Mouse (Mus musculus): ENCODE measurements at regions not wholly inside any gene's neighbourhood (a gene's known extent, or its start where the extent isn't known, plus 50 kb on each side); places are given as distances from the start of the nearest gene placed in this dataset.

DNA sequence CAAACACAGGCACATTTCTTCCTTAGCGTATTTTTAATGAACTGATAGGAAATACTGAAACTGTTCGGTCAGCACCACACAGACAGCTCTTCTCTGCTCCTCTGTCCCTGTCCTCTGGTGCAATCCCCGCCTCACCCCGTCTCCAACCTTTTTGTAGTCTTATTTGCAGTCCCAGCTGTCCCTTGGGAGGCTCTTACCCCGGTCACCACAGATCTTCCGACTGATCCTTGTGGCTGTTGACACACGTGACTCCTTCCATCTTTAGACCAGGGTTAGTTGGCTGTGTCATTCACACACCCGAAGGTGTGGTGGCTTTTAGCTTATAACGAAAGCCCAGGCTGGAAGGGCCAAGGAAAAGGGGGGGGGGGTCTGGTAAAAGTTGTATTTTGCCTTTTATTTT lies 56.4 kb downstream of the Cyp26a1 start:
- DNase-seq (ENCODE audit: low spot score in 2 of 2): no peak

DNA sequence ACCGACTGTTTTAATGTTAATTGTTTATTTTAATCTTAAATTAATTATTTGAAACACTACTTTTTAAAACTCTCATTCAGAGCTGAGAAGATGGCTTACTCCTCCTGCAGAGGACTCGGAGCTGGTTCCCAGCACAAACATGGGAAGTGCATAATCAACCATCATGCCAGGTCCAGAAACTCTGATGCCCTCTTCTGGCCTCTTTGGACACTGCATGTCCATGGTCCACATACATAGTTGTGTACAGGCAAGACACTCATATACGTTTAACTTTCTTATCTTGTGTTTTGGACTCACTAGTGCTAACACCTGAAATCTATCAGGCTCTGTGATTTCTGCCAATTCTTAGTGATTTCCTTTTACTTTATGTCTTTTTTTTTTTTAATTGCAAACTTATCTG lies 57.8 kb downstream of the Cyp26a1 start:
- DNase-seq (ENCODE audit: low spot score in 2 of 2): no peak

DNA sequence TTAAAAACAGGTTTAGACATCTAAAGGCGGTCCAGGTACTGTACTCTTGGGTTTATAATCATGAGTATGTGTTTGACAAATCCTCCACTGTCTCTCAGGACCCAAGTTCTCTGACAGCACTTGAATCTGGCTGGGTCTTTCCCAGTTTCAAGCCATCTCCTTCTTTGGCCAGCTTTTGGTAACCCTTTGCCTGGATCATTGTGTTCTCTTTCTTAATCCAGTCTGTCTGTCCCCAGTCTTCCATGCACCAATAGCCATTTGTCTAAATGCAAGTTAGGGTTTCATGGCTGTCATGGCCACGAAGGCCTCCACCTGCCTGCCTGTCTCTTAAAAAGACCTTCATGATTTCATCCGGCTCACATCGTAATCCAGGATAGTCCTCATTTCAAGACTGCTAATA lies 71.8 kb downstream of the Cyp26a1 start:
- no peak for DNase-seq (ENCODE audit: low spot score in 2 of 2)

DNA sequence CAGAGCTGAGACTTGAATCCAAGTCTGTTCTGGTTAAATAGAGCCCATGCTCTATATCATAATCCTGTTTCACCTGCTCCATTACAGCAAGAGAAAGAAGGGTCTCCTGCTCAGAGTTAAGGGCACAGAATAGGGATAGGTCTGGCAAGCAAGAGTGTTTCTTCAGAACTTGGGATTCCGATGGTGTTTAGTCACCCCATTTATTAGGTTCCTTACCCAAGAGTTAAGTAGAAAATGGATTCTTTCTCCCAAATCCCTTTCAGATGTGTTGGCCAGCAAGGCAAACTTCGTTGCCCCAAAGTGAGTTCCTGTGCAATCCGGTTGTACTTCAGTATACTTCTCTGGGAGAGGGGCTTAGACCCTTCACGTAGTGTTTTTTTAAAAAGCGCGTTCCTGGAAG lies 74.4 kb downstream of the Cyp26a1 start:
- no peak for DNase-seq (ENCODE audit: low spot score in 2 of 2)

DNA sequence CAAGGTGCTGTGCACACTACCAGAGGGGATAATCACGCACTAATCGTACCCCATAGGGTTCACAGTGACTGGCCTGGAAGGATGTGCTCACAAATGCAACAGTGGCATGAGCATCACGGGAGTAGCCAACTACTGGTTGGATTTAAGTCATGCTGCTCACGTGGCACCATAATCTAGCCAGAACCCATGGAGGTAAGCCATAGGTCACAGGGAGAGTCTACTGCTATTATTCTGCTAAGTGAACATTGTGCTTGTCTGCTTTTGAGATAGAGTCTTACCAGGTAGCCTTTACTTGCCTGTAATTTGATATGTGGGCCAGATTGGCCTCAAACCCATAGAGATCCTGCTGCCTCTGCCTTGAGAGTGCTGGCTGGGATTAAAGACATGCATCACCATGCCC lies 77.0 kb downstream of the Cyp26a1 start:
- DNase-seq (ENCODE audit: low spot score in 2 of 2): no peak

DNA sequence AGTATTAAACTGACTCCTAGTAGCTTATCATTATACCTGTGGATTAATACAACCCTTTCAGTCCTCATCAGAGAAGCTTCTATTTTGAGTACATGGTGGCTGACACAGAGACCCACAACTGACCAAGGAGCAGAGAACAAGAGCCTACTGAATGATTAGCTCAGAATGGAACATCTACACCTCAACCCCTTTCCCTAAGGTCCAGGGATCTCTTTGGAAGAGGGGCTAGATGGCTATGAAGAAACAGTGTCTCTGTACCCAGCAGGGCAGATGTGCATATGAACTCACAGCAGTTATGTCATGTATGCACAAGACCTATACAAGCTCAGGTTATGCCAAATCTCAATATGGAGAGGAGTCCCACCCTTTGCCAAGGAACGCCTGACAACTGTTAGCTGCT lies 77.4 kb downstream of the Cyp26a1 start:
- no peak for DNase-seq (ENCODE audit: low spot score in 2 of 2)

DNA sequence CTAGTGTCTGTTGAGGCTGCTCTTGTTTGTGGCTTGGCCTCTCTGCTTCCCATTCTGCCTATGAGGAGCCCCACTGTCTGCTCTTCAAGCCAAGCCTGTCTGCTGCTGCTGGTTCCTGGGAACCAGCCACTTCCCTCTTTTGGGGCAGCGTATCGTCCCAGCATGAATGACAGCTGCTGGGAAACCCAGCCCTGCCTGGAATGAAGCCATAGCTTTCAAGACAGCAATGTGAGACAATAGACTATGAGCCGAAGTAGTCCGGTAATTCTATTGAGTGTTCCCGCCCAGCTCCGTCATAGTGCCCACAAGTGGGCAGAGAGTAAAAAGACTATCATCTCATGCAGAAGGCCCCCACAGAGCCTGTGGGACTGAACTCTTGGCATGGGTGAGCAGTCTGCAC lies 80.4 kb downstream of the Cyp26a1 start:
- DNase-seq (ENCODE audit: low spot score in 2 of 2): no peak

DNA sequence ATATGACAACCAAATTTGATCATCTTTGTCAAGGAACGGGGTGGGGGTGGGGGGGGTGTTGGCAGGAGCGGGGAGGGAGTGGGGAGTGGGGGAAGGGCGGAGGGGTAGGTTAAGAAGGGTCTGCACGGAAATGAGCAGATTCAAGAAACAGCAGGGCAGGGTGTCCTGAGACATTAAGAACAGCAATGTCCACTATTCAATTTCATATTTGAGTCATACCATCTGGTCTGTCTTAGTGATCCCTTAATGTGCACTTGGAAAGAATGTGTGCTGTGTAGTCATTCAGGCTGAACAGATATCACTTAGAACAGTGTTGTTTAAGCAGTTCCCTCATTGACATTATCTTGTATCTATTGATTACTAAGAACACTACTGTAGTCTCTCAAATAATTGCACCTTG lies 81.0 kb downstream of the Cyp26a1 start:
- no peak for DNase-seq (ENCODE audit: low spot score in 2 of 2)

DNA sequence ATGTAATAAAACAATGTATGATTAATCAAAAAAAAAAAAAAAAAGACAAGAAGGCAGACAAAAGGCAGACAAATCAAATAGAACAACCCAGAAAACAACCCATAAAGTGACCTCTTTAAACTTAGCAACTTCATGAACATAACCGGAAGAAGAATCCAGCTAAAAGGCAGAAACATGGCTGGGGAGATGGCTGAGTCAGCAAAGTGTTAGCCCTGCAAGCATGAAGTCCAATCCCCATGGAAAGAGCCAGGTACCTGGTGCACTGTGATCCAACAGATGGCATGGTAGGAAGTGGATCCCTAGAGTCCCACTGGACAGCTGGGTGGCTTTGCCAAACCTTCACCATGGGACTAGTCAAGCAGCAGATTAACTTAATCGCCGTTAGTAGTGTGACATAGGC lies 90.9 kb downstream of the Cyp26a1 start:
- no peak for DNase-seq (ENCODE audit: low spot score in 2 of 2)

DNA sequence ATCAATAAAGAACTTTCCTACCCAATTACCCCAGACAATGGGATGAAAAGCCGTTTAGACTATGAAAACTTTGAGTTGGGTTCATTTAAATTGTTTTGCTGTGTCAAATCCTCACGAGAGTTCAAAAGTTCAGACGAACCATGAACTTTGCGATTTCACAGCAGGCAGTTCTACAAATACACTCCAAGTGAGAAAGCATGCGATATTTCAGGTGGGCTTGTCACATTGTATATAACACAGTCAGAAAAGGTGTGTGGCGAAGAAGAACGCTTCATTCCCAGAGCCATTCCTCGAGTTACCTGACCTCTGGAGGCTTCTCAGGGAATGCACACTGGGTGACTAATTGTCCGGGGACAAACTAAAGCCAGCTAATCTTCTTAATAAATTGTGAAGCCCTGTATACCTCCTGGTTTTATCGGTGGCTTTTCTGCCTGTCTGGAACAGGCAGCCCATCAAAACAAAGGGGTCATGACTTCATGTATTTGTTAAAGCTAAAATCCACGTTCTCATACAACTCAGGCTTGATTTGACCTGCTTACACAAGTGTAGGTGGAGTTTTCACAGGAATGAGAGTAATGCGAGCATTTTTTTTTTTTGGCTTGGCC lies 92.1 kb downstream of the Cyp26a1 start:
- DNase-seq (ENCODE audit: low spot score in 2 of 2): no peak

DNA sequence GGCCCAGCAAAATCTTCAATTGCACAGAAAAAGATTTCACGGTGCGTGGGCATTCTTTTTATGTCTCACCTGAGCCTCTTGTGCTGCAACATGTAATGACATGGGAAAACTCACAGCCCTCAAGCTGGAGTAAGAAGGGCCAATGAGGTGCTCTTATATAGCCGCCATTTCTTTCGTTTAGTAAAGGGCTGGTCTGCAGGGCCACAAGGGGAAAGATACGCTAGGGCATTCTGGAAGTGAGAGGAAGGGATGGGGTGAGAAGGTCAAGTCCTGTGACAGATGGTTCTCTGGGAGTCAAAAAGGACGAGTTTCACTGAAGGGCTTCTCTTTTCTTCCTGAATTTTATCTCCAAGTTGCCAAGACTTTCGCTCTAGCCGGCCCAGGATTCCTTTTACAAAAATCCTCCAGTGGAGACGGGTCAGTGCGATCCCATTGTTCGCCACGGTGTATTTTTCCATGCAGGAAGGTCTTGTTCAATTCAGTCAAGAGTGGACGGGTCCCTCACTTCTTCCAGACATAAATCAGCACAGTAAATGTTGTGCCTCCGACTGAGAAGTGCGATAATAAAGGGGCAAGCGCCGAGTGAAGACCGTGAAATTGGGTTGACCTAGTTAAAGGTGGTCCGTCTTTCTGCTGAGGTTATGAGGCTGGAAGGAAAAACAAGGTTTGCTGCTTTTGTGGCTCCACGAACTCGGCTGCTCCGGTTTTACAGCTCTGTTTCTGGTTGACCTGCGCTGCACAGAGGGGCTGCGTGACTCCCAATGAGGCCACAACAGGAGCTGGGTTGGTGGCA lies 92.9 kb downstream of the Cyp26a1 start:
- no peak for DNase-seq (ENCODE audit: low spot score in 2 of 2)

DNA sequence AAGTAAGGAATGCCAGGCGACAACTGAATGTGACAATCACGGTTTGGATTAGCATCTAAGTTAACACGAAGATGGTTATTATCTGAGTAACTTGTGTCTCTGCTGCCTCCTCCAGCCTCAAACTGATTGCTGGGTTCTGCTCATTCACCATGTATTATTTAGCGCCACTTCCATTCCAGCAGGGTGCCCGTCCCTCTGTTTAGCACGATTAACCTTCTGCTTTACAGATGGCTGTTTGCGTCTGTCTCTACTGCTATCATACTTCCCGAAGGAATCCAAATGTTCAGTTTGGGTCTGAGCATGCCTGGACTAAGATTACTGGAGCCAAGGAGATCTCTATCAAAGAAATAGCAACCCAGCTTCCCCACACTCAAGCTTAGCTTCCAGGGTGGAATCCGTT lies 95.6 kb downstream of the Cyp26a1 start:
- peak; percentile 39 to 52 for DNase-seq (ENCODE audit: low spot score in 2 of 2)

DNA sequence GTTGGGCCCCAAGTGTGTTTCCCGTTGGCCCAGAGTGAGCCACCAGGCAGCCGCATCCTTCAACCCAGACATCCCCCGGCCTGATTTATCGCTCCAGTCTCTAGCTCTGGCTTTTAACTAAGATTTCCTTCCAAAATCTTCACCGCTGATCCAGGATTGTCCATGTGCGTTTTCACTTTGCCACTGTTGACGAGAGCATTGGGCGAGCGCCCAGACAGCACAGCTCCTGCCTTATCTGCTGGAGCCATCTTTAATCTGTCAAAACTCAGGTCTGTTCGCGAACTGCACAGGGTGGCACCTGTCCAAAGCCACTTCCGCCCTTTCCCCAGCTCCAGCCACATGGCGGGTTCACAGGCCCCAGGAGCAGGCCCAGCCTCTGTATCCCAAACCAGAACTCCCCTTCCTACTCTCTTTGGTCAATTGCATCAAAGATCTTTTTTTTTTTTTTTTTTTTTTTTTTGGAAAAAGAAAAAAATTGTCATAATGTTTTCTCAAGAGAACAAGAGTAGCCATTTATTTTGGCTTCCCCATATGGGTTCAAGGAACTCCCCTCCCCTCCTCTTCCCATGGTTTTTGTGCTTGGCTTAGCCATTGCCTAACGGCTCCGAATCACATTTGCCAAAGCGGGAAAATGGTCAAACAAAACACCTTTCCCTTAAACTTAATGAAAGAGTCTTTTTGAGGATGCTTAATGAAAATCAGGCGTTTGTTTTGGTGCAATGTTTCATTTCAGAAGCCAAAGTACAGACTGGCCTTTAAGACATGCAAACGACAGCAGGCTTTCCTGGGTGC lies 98.2 kb downstream of the Cyp26a1 start:
- no peak for DNase-seq (ENCODE audit: low spot score in 2 of 2)

DNA sequence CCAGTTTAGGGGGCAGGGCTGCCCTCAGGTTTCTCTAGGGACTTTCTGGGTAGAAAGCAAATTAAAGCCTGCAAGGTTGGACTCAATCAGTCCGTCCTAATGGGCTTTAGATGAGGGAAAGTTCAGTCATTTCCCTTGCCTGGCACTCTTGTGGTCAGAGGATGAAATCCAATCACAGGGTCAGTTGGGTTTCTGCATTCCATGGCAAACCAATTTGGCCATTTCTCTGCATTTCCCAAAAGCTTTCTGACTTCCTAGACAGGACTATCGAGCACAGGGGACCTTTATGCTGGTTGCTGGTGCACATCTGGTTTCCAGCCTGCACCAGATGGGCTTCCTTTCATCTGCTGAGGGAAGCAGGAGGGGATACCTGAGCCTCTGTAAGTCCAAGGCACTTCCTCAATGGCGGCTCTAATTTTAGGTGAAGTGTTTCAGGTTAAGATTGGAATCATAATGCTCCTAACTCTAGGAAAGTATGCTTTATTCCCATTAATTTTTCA lies 102.6 kb downstream of the Cyp26a1 start:
- DNase-seq (ENCODE audit: low spot score in 2 of 2): no peak

DNA sequence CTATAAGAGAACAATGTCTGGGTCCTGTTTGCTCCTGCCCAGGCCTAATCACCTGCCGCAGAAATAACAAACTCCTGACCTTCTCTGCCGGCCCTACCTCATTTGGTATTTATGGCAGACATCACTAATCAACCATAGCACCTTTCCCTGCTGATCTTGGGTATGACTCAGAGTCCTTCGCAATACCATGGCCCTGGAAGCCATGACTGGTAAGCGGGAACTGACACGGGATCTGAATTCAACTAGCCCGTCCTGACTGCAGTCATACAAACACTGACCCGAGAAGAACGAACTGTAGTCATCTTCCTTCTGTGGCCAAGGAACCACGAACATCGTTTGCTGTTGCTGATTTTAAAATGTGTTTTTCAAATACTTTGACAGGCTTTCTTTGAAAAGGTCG lies 112.1 kb downstream of the Cyp26a1 start:
- DNase-seq (ENCODE audit: low spot score in 2 of 2): no peak

DNA sequence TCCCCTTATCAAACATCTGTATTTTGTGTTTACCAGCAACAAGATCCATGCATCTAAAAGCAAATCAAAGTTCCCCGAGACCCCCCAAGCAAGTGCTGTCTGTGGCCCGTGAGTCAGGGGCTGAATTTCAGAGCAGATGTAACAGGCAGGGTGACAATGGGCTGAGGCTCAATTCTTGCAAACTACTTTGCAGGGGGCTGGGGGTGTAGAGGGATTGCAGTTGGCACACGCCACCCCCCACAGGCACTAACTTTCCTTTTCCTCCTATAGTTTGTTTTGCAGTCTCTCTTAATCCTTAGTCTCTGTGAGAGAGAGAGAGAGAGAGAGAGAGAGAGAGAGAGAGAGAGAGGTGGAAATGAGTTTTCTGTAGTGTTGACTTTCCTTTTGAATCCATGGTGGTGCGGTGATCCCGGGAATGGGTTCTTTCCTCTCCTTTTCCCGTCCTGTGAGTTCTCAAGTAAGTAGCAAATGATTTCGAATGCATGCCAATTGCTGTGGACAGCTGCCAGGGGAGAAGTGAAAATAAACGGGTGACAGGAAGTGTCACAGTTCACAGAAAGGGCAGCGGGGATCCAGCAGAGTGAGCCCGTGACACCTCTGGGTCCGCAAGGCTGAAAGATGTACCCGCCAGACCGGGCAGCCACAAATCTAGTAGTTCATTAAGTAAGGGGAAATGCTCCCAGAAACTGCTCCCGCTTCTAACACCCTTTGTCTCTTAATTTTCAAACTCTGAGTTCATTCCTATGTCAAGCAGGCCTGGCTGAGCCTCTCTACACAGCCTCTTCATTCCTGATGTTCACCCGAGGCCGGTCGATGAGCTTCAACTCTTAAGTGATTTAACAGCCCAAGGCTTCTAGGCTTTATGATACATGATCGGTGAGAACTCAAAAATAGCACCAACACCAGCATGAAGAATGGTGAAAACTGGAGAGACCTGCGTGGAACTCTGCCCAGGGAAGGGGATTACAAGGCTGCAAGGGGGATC lies 116.8 kb downstream of the Cyp26a1 start:
- no peak for DNase-seq (ENCODE audit: low spot score in 2 of 2)

DNA sequence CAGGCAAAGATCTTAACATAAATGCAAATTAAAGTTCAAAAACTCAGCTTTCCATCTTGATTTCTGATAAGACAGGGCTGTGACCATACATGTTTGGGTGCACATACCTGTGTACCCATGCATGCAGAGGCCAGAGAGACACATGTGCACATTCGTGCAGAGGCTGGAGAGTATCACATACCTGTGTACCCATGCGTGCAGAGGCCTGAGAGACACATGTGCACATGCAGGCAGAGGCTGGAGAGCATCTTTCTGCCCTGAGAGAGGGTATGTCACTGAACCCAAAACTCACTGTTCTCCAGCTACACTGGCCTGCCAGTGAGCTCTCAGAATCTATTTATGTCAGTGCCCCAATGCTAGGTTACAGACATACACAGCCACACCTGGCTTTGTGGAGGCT lies 118.0 kb downstream of the Cyp26a1 start:
- DNase-seq (ENCODE audit: low spot score in 2 of 2): no peak

DNA sequence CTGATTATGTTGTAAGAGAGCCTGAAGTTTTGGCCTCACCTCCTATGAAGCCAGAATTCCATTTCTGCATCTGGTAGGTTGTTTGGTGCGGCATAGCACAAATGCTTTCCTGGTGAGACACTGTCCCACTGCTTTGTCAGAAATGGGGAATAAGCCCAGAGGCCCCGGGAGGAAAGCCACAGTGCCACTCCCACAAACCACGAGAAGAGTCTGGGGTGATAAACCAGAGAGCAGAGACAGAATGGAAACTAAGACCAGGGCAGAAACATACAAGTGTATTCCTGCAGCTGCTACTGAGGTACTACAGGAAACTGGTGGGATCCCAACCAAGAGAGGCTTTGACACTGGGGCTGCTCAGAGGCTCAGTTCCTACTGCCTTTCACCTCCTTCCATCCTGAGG lies 123.6 kb downstream of the Cyp26a1 start:
- no peak for DNase-seq (ENCODE audit: low spot score in 2 of 2)

DNA sequence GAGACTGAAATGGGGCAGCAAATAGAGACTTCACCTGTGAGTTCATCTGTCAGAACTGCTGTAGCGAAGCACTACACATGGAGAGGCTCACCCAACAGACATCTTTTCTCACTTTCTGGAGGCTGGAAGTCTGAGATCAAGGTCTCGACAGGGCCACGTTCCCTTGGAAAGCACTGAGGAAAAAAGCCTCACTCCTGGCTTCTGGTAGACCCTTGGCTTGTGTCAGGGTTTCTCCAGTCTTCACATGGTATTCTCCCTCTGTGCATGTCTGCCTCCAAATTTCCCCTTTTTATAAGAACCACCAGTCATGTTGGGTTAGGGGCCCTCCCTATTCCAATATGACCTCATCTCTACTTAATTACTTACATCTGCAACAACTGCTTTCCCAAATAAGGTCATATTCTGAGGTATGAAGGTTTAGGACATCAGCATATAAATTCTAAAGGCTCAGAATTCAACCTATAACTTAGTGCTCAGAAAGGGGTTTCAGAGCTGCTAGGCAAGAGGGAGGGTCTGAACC lies 124.1 kb downstream of the Cyp26a1 start:
- DNase-seq (ENCODE audit: low spot score in 2 of 2): no peak

DNA sequence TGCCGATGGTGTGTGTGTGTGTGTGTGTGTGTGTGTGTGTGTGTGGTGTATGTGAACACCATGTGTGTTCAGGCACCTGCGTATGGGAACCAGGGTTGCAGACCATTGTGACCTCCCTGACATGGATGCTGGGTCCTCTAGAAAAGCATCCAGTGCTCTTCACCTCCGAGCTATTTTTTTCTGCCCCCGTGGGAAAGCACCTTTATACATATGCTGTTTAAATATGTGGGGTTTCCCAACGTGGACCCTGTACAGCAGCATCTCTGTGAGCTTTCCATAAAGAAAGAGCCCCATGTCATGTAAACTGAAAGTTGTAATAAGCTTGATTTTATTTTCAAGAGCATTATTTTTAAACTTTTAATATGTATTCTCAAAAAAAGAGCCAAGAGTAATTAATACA lies 126.6 kb downstream of the Cyp26a1 start:
- DNase-seq (ENCODE audit: low spot score in 2 of 2): no peak

DNA sequence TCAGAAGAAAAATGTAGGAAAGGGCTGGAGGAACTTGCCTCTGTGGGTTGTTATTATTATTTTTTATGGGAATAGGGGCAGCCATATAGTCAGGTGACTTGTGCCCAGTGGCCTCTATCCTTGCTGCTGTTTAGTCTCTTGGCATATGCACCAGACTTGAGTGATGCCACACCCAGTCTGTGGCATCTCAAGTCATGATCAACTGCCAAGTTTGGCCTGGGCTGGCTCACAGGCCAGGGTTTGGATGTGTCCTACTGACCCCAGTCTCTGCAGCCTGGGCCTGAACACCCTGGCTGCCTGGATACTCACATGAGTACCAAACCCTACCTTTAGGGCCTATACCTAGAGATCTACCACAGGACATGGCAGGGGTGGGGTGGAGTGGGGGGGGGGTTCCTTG lies 133.8 kb downstream of the Cyp26a1 start:
- no peak for DNase-seq (ENCODE audit: low spot score in 2 of 2)
